ENCODE assay signal across 14 mouse cellular contexts in genomic region chr1:63951663-63952062, GRCm38 (mm10).
"Had no signal": no experiment of that assay in that cellular context is flagged by ENCODE, and none has a peak within 500 bp of the region (broad histone marks: within the 10 kb centered on the region; RNA-seq: fewer than 3 reads in every experiment).

No protein-coding gene starts in this region.

- H3K9ac ChIP-seq: intestine, embryonic 15.5 days; limb, embryonic 12.5 days; liver, embryonic 15.5 days; midbrain, embryonic 12.5 days; neural tube, embryonic 12.5 days had no signal

- H3K4me1 ChIP-seq: intestine, embryonic 15.5 days; liver, embryonic 15.5 days; neural tube, embryonic 12.5 days had no signal

- H3K4me2 ChIP-seq: intestine, embryonic 15.5 days; limb, embryonic 12.5 days; liver, embryonic 11.5 days; liver, embryonic 15.5 days; midbrain, embryonic 12.5 days; neural tube, embryonic 12.5 days had no signal

- H3K36me3 ChIP-seq: intestine, embryonic 15.5 days; limb, embryonic 12.5 days; liver, embryonic 15.5 days; midbrain, embryonic 12.5 days; neural tube, embryonic 12.5 days had no signal

- ATAC-seq: intestine, embryonic 15.5 days had no signal

- DNase-seq: kidney, postnatal 4 days; lung, adult 2 months; lung, postnatal 10 days; thymus, postnatal 4 days had no signal

- H3K27me3 ChIP-seq: intestine, embryonic 15.5 days; liver, embryonic 15.5 days; neural tube, embryonic 12.5 days had no signal

- H3K9me3 ChIP-seq: intestine, embryonic 15.5 days; limb, embryonic 12.5 days; liver, embryonic 15.5 days; megakaryocyte, embryonic 14.5 days; midbrain, embryonic 12.5 days; neural tube, embryonic 12.5 days had no signal

- H3K4me3 ChIP-seq: intestine, embryonic 15.5 days; layer of hippocampus, adult 2 months; limb, embryonic 12.5 days; liver, embryonic 15.5 days; megakaryocyte, embryonic 14.5 days; midbrain, embryonic 12.5 days; neural tube, embryonic 12.5 days had no signal

- H3K27ac ChIP-seq: intestine, embryonic 15.5 days; layer of hippocampus, adult 2 months; limb, embryonic 12.5 days; liver, embryonic 15.5 days; macrophage; midbrain, embryonic 12.5 days; neural tube, embryonic 12.5 days; stomach, postnatal 0 days had no signal
